Mouse (Mus musculus) CH12.LX (cell line): ENCODE measurements at regions not wholly inside any gene's neighbourhood (a gene's known extent, or its start where the extent isn't known, plus 50 kb on each side); places are given as distances from the start of the nearest gene placed in this dataset.

Experiments used
- DNase-seq: peaks from one replicate; pipeline ENCODE4 v3.0.0-alpha.2; 2013; ENCODE audit errors: extremely low read depth
- H3K27ac ChIP-seq: 2 replicates; pipeline ENCODE4 v1.5.1; 2012; ENCODE audit warnings: low read depth, mild to moderate bottlenecking, control low read depth, moderate library complexity; ENCODE audit not compliant: insufficient read depth
- H3K27me3 ChIP-seq: replicated peaks from 2 replicates; pipeline ENCODE3; 2012; ENCODE audit warnings: inconsistent platforms
- H3K36me3 ChIP-seq, 2 experiments: replicated peaks in 1 of 2; 2 replicates each; pipeline versions ENCODE3 to v1.6.1; 2012; ENCODE audit warnings: inconsistent platforms in 1 of 2, low read length in 1 of 2, mild to moderate bottlenecking in 1 of 2, mixed read lengths in 1 of 2, moderate library complexity in 1 of 2; ENCODE audit not compliant: control insufficient read depth in 1 of 2, insufficient read depth in 1 of 2
- H3K4me1 ChIP-seq, 2 experiments: 2 replicates each; pipeline ENCODE4 v1.6.1; 2012; ENCODE audit warnings: inconsistent platforms in 1 of 2, moderate library complexity in 1 of 2; ENCODE audit not compliant: insufficient read depth in 2 of 2, control insufficient read depth in 1 of 2
- H3K4me2 ChIP-seq: 2 replicates; pipeline ENCODE4 v1.6.1; 2012; ENCODE audit warnings: low read depth, mild to moderate bottlenecking, control low read depth; ENCODE audit not compliant: poor library complexity, insufficient read depth, severe bottlenecking
- H3K4me3 ChIP-seq, 3 experiments: fragments of 150-350 bp in 1 of 3; sonication (generic) in 1 of 3; replicated peaks in 1 of 3; 2 replicates each; pipeline versions ENCODE3 to v1.5.1; 2011 to 2012; ENCODE audit warnings: low read depth in 2 of 3, low read length in 2 of 3, mild to moderate bottlenecking in 2 of 3, moderate library complexity in 2 of 3, control low read depth in 1 of 3, improper control_type of control experiment in 1 of 3, inconsistent platforms in 1 of 3, mixed read lengths in 1 of 3; ENCODE audit not compliant: poor library complexity in 1 of 3
- H3K79me2 ChIP-seq: replicated peaks from 2 replicates; pipeline ENCODE4 v1.6.1; 2012; ENCODE audit warnings: mild to moderate bottlenecking, moderate library complexity; ENCODE audit not compliant: control insufficient read depth, poor library complexity, insufficient read depth, severe bottlenecking; ENCODE audit errors: extremely low read depth
- H3K9ac ChIP-seq: 2 replicates; pipeline ENCODE4 v1.6.1; 2012; ENCODE audit warnings: low read depth, mild to moderate bottlenecking, control low read depth, moderate library complexity; ENCODE audit not compliant: insufficient read depth
- H3K9me3 ChIP-seq: replicated peaks from 2 replicates; pipeline ENCODE3; 2012; ENCODE audit warnings: low read length, inconsistent platforms, mixed read lengths
- BHLHE40 ChIP-seq: IDR thresholded peaks from 2 replicates; pipeline ENCODE4 v1.6.1; 2011; ENCODE audit warnings: mild to moderate bottlenecking, low read depth, low read length, improper control_type of control experiment
- CHD1 ChIP-seq: IDR thresholded peaks from 2 replicates; pipeline ENCODE4 v1.6.1; 2012; ENCODE audit warnings: low read depth, low read length, improper control_type of control experiment, inconsistent platforms
- CTCF ChIP-seq, 2 experiments: IDR thresholded peaks in 1 of 2; conservative IDR thresholded peaks in 1 of 2; 2 replicates each; pipeline ENCODE4 v1.5.1; 2011 to 2012; ENCODE audit warnings: low read depth in 2 of 2, low read length in 2 of 2, improper control_type of control experiment in 1 of 2, inconsistent platforms in 1 of 2, mild to moderate bottlenecking in 1 of 2, moderate library complexity in 1 of 2
- E2F4 ChIP-seq: IDR thresholded peaks from 2 replicates; pipeline ENCODE4 v1.6.1; 2011; ENCODE audit warnings: low read depth, low read length, improper control_type of control experiment; ENCODE audit not compliant: insufficient replicate concordance
- ELF1 ChIP-seq: IDR thresholded peaks from 2 replicates; pipeline ENCODE4 v1.6.1; 2014; ENCODE audit warnings: low read depth, mild to moderate bottlenecking, inconsistent platforms, low read length, improper control_type of control experiment
- EP300 ChIP-seq: IDR thresholded peaks from 2 replicates; pipeline ENCODE4 v1.6.1; 2011; ENCODE audit warnings: low read length, improper control_type of control experiment
- ETS1 ChIP-seq: conservative IDR thresholded peaks from 2 replicates; pipeline ENCODE4 v1.6.1; 2012; ENCODE audit warnings: low read depth, mild to moderate bottlenecking, inconsistent platforms, low read length, improper control_type of control experiment, moderate library complexity
- GABPA ChIP-seq: IDR thresholded peaks from 2 replicates; pipeline ENCODE4 v1.6.1; 2012; ENCODE audit warnings: low read depth, low read length, improper control_type of control experiment, inconsistent platforms; ENCODE audit not compliant: insufficient replicate concordance
- HCFC1 ChIP-seq: IDR thresholded peaks from 2 replicates; pipeline ENCODE4 v1.6.1; 2012; ENCODE audit warnings: low read depth, mild to moderate bottlenecking, inconsistent platforms, low read length, improper control_type of control experiment
- JUN ChIP-seq: IDR thresholded peaks from 2 replicates; pipeline ENCODE4 v1.6.1; 2011; ENCODE audit warnings: low read depth, mild to moderate bottlenecking, low read length, improper control_type of control experiment, moderate library complexity; ENCODE audit not compliant: insufficient read depth
- KAT2A ChIP-seq: IDR thresholded peaks from 2 replicates; pipeline ENCODE4 v1.6.1; 2012; ENCODE audit warnings: low read length, improper control_type of control experiment, inconsistent platforms; ENCODE audit not compliant: insufficient replicate concordance
- MAFK ChIP-seq: IDR thresholded peaks from 2 replicates; pipeline ENCODE4 v1.6.1; 2011; ENCODE audit warnings: low read length, improper control_type of control experiment; ENCODE audit not compliant: insufficient replicate concordance
- MAX ChIP-seq: IDR thresholded peaks from 2 replicates; pipeline ENCODE4 v1.6.1; 2011; ENCODE audit warnings: low read length, improper control_type of control experiment
- MAZ ChIP-seq: IDR thresholded peaks from 2 replicates; pipeline ENCODE4 v1.6.1; 2012; ENCODE audit warnings: low read depth, mild to moderate bottlenecking, inconsistent platforms, low read length, improper control_type of control experiment, moderate library complexity
- MEF2A ChIP-seq: IDR thresholded peaks from 2 replicates; pipeline ENCODE4 v1.6.1; 2014; ENCODE audit warnings: low read depth, mild to moderate bottlenecking, inconsistent platforms, low read length, improper control_type of control experiment, borderline replicate concordance
- MYC ChIP-seq: IDR thresholded peaks from 2 replicates; pipeline ENCODE4 v1.6.1; 2011; ENCODE audit warnings: low read depth, mild to moderate bottlenecking, improper control_type of control experiment, low read length
- NELFE ChIP-seq: IDR thresholded peaks from 2 replicates; pipeline ENCODE4 v1.6.1; 2011; ENCODE audit warnings: low read depth, low read length, improper control_type of control experiment
- NRF1 ChIP-seq: IDR thresholded peaks from 2 replicates; pipeline ENCODE4 v1.6.1; 2014; ENCODE audit warnings: low read depth, mild to moderate bottlenecking, inconsistent platforms, low read length, improper control_type of control experiment, moderate library complexity
- POLR2A ChIP-seq: IDR thresholded peaks from 2 replicates; pipeline ENCODE4 v1.6.1; 2011; ENCODE audit warnings: low read depth, mild to moderate bottlenecking, improper control_type of control experiment, low read length
- POLR2AphosphoS2 ChIP-seq: IDR thresholded peaks from 2 replicates; pipeline ENCODE4 v1.6.1; 2011; ENCODE audit warnings: low read depth, low read length, improper control_type of control experiment
- RAD21 ChIP-seq: IDR thresholded peaks from 2 replicates; pipeline ENCODE4 v1.6.1; 2011; ENCODE audit warnings: low read depth, mild to moderate bottlenecking, low read length, improper control_type of control experiment, moderate library complexity
- RCOR1 ChIP-seq: conservative IDR thresholded peaks from 2 replicates; pipeline ENCODE4 v1.6.1; 2012; ENCODE audit warnings: low read depth, mild to moderate bottlenecking, inconsistent platforms, low read length, improper control_type of control experiment
- SIN3A ChIP-seq: IDR thresholded peaks from 2 replicates; pipeline ENCODE4 v1.6.1; 2012; ENCODE audit warnings: low read length, improper control_type of control experiment, inconsistent platforms
- UBTF ChIP-seq: IDR thresholded peaks from 2 replicates; pipeline ENCODE4 v1.6.1; 2012; ENCODE audit warnings: low read depth, mild to moderate bottlenecking, inconsistent platforms, low read length, improper control_type of control experiment, moderate library complexity
- USF1 ChIP-seq: IDR thresholded peaks from 2 replicates; pipeline ENCODE4 v1.6.1; 2014; ENCODE audit warnings: low read depth, mild to moderate bottlenecking, inconsistent platforms, low read length, improper control_type of control experiment
- ZKSCAN1 ChIP-seq: IDR thresholded peaks from 2 replicates; pipeline ENCODE4 v1.6.1; 2012; ENCODE audit warnings: low read depth, inconsistent platforms, low read length, improper control_type of control experiment, borderline replicate concordance
- ZNF384 ChIP-seq: IDR thresholded peaks from 2 replicates; pipeline ENCODE4 v1.6.1; 2012; ENCODE audit warnings: low read depth, low read length, improper control_type of control experiment, inconsistent platforms
- dilution Hi-C: fragments of 300-500 bp; cut with MboI; formaldehyde crosslinking; loops from 2 replicates; pipeline ENCODE4 v1.14.3; 2020; ENCODE audit warnings: low sequenced_read_pairs; ENCODE audit not compliant: extremely low pct_unique_long_range_greater_than_20kb, extremely low pct_ligation_motif_present
- in situ Hi-C: fragments of 300-500 bp; cut with MboI; formaldehyde crosslinking; loops from 3 replicates; pipeline ENCODE4 v1.14.3; 2019; ENCODE audit warnings: low sequenced_read_pairs, low pct_ligation_motif_present, low pct_unique_long_range_greater_than_20kb, mixed read lengths

DNA sequence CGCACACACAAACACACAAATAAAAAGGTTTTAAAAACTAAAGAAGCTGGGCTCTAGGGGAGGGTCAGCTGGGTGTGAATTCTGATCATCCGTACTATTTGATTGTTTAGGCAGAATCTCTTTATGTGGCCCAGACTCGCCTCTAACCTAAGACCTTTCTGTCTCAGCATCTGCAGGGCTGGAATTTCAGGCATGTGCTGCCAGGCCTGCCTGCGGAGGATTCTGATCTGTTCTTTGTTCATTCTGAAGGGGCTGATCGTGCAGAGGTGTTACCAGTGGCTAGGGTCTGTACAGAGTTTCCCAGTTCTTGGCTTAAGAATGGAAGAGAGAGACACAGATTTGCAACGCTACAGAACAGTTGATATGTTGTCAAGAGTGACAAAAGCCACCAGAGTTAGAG lies 185.6 kb downstream of the Rab11fip4 start:
- Histone ChIP-seq H3K27me3 (no peaks in the 10 kb centered on the region), H3K4me1 (peaks cover 0 to 9% of the 10 kb centered on the region in 2 experiments; a peak in 2 of 4 replicates), H3K79me2 (no peaks in the 10 kb centered on the region), H3K27ac (no peak overlapping the region), H3K9ac (no peak overlapping the region), H3K9me3 (no peaks in the 10 kb centered on the region), H3K4me2 (no peak overlapping the region), H3K36me3 (no peaks in the 10 kb centered on the region), H3K4me3 (no peak overlapping the region)
- no peak for DNase-seq
- in situ Hi-C loops (no loop called here), dilution Hi-C loops (no loop called here)
- TF ChIP-seq GABPA, result no peak
- no peak for TF ChIP-seq UBTF
- no peak for TF ChIP-seq ZKSCAN1
- no peak for TF ChIP-seq ETS1
- TF ChIP-seq MYC, result no peak
- TF ChIP-seq RAD21, result no peak
- TF ChIP-seq KAT2A, result no peak
- no peak for TF ChIP-seq BHLHE40
- no peak for TF ChIP-seq SIN3A
- no peak for TF ChIP-seq MEF2A
- TF ChIP-seq NRF1, result no peak
- TF ChIP-seq RCOR1, result no peak
- TF ChIP-seq CTCF (conservative IDR thresholded peaks at IDR 0.05 in 1 of 2, IDR thresholded peaks at IDR 0.05 in 1 of 2; ENCODE audit: low read depth in 2 of 2, low read length in 2 of 2), result no peak
- TF ChIP-seq EP300, result no peak
- TF ChIP-seq MAFK, result no peak

- dilution Hi-C loops, result no loop called here
- Histone ChIP-seq H3K4me2 (no peak overlapping the region), H3K4me1 (peaks cover 0 to 4% of the 10 kb centered on the region in 2 experiments; a peak in 2 of 4 replicates), H3K27ac (no peak overlapping the region), H3K36me3 (no peaks in the 10 kb centered on the region), H3K4me3 (no peak overlapping the region), H3K79me2 (no peaks in the 10 kb centered on the region), H3K27me3 (no peaks in the 10 kb centered on the region), H3K9me3 (peaks cover 3% of the 10 kb centered on the region), H3K9ac (no peak overlapping the region)
- in situ Hi-C loops, result no loop called here
- TF ChIP-seq MAX, result no peak
- TF ChIP-seq ZNF384, result no peak
- TF ChIP-seq EP300, result no peak
- TF ChIP-seq POLR2AphosphoS2, result no peak
- TF ChIP-seq UBTF, result no peak
- TF ChIP-seq RCOR1, result no peak
- TF ChIP-seq POLR2A, result no peak
- no peak for TF ChIP-seq CHD1
- no peak for TF ChIP-seq BHLHE40
- no peak for TF ChIP-seq USF1
- TF ChIP-seq JUN, result no peak
- no peak for TF ChIP-seq HCFC1
- no peak for TF ChIP-seq MEF2A
- no peak for TF ChIP-seq CTCF (conservative IDR thresholded peaks at IDR 0.05 in 1 of 2, IDR thresholded peaks at IDR 0.05 in 1 of 2; ENCODE audit: low read depth in 2 of 2, low read length in 2 of 2)
- no peak for TF ChIP-seq MAFK
- no peak for TF ChIP-seq ELF1
- TF ChIP-seq E2F4, result no peak
- TF ChIP-seq NELFE, result no peak
- no peak for TF ChIP-seq MAZ
- DNase-seq, result no peak
Observed at GRCm38 (mm10) chr11:79773755-79774154, 182.7 kb downstream of the Rab11fip4 start.
